Mouse (Mus musculus) 3T3-L1 (cell line): ENCODE results near the gene Sephs2.

Source experiments
- DNase-seq: peaks from one replicate; pipeline ENCODE4 v3.0.0-alpha.2; 2015; ENCODE audit warnings: low read depth, low spot score

The Sephs2 gene

GRCm38 (mm10) chr7:127232622-127233367 is 41.1 kb downstream of the Sephs2 start, which contains the start of the genes Zfp553 and Sept1:
Gene Zfp553, plus strand, starts transcription at chr7:127233061.
Gene Sept1, minus strand, starts transcription at chr7:127233130.
- DNase-seq, result peak; percentile 78

DNA sequence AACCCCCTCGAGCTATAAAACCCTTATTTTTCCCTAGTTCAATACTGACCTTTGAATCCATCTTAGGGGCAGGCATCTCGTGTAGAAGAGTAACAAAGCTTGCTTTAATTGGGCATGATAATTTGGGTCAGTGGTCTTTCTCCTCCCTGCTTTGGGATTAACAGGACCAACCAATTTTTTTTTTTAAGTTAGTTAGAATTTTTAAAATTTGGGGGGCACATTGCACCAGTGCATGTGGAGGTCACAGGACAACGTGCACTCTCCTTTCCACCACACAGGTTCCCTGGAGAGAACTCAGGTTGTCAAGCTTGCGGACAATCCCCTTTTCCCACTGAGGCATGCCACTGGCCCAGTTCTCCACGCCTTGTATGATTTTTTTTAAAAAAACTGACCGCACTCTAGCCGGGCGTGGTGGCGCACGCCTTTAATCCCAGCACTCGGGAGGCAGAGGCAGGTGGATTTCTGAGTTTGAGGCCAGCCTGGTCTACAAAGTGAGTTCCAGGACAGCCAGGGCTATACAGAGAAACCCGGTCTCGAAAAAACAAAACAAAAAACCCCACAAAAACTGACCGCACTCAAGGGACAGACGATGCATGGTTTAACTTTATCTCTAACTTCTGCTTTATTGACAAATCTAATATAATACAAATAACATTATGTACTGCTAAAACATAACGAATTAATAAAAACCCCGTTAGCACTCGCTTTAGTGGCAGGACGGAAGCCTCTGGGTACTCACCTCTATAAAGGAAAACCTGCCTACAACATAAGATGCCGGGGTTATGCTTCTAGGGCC is 41.8 kb downstream of the Sephs2 start:
- peak; percentile 25 for DNase-seq

GRCm38 (mm10) chr7:127231376-127231775 is 42.5 kb downstream of the Sephs2 start:
- no peak for DNase-seq

DNA sequence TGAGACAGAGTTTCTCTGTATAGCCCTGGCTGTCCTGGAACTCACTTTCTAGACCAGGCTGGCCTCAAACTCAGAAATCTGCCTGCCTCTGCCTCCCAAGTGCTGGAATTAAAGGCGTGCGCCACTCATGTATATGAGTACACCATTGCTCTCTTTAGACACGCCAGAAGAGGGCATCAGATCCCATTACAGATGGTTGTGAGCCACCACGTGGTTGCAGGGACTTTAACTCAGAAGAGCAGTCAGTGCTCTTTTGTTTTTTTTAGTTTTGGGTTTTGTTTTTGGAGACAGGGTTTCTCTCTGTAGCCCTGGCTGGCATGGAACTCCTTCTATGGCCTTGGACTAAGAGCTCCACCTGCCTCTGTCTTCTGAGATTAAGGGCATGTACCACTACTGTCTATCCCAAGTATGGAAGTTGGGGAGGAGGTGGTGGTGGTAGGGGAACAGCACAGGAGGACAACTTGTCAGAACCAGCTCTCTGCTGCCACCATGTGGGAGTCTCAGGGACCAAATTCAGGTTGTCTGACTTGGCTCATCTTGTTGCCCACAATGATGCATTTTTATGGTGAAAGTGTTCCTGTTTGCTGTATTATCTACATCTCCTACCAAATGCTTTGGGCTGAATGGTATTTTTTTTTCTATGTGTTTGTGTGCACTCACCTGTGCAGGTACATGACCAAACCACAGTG is 45.1 kb downstream of the Sephs2 start:
- DNase-seq, result peak; percentile 88

DNA sequence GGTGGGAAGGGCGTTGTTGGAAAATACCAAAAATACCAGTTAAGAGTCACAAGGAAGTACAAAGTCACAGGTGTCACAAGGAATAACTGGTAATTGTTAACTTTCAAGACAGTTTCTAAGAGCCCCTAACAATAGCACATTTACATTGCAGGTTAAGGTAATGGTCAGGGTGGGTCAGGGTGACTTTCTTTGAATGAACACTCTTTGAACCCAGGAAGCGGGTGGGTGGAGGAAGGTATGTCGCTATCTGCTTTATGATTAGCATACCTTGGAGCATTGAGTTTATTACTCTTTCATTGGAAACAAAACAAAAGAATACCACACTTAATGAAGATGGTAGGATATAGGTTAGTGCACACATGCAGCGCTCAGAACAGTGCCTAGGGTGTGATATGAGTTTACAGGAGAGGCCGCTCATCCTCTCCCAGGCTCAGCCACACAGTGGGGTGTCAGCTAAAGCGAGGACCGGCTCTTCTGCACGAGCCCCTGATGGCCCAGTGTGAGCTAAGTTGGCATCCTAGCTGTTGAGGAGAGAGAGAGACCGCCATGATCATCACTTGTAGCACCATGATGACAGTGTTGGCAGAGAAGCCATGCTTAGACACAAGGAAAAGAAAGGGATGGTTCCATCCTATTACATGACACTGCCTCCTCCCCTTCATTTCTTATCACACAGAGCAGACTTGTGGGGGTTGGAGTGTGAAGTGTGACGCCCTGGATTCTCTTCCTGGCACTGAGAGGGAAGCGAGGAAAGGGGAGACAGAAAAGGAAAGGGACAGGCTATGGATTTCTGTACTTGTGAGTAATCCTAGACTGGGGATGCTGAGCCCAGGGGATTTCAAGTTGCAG is 48.5 kb downstream of the Sephs2 start:
- no peak for DNase-seq

- DNase-seq, result no peak
Measured at GRCm38 (mm10) chr7:127224616-127225015, 49.2 kb downstream of the Sephs2 start.

- DNase-seq, result no peak
Measured at GRCm38 (mm10) chr7:127223515-127224478, 50.1 kb downstream of the Sephs2 start.

DNA sequence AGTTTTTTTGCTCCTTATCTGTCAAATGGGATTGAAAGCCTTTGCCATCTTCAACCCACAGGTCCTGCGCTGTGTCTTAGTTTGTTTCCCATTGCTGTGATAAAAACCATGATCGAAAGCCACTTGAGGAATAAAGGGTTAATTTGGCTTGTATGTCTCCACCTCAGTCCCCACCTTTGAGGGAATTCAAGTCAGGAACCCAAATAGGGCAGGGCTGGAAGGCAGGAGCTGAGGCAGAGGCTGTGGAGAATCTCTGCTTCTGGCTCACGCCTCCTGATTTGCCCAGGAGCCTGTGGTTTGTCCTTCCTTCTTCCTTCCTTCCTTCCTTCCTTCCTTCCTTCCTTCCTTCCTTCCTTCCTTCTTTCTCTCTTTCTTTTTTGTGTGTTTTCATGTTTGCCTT is 50.7 kb downstream of the Sephs2 start:
- no peak for DNase-seq
